Mouse (Mus musculus): ENCODE data around the gene Sdr39u1.
A peak's percentile ranks its signal among the peaks of the same experiment; 100 is the strongest.

Sdr39u1 gene

DNA sequence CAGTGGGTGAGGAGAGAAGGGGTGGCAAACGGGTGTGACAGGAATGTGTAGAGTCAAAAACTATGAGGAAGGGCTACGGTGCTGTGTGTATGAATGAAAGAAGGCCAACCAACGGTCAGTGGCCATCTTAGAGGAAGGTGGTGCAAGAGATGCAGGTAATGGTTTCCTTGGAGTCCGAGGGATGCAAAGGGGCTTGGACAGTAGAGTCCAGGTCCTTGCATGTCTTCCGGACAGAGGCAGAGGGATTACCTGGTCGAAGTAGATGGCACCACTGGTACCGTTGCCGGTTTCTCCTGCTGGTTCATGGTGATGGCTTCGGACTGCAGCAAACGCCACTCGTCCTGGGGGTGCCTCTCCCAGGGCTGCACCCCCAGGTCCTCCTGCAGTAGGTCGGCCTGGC, 16.4 kb downstream of the Sdr39u1 start:
- DNase-seq = no peak

DNA sequence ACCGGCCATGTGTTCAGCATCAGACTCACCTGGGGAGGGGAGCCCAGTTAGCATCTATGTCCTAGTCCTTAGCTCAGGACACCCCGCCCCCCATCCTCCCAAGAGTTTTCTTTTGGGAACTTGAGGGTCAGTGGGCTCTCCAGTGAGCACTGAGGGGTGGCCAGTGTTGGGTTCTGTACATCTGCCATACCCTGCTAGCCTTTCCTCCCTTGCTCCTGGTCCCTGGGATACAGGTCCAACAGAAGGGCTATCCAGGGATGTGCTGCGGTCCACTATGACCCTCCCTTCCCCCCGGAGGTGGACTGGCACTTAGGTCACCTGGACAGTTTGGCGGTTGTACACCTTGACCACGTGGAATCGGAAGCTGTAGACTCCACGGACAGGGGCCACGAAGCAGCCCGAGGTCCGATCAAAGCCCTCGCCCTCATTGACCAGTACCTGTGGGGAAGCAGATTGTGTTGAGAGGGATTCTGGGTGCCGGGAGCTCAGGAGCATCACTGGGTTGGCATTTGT, 16.9 kb downstream of the Sdr39u1 start:
- no peak for DNase-seq

DNA sequence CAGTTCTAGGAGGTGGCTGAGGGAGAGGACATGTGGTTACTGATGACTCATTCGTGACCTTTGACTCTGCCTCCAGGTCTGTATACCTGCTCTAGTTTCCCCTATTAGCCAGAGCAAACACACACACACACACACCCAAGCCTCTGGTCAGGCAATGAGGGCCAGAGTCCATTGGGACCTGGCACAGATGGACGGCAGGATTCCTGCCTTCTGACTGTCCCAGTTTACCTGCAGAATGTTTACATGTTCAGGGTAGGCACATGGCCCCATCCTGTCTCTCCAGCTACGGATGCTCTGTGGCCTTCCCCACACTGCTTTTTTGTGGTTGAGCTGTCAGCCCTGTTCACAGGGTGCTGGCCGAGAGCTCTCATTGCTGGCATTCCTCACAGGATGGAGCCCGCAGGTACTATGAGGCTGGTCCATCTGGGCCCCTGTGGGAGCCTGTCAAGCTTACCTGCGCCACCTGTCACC, 17.9 kb downstream of the Sdr39u1 start:
- DNase-seq = peak; percentile 53

DNA sequence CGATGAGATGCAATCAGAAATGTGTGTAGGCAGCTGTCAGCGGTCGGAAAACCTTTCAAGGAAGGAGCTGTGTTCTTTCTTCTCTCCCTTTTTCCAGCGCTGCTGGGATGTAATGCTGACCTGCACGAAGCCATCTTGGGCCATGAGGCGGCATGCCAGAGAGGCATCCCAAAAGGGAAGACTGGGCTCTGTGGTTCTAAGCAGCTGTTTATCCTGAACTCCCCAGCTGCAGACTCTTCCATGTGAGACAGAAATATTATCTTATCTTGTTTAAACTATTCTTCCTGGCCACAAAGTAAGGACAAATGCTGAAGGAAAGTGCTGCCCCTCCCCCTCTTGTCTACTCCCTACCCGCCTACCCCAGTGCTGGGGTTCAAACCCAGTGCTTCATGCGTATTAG, 19.1 kb downstream of the Sdr39u1 start:
- DNase-seq = no peak

DNA sequence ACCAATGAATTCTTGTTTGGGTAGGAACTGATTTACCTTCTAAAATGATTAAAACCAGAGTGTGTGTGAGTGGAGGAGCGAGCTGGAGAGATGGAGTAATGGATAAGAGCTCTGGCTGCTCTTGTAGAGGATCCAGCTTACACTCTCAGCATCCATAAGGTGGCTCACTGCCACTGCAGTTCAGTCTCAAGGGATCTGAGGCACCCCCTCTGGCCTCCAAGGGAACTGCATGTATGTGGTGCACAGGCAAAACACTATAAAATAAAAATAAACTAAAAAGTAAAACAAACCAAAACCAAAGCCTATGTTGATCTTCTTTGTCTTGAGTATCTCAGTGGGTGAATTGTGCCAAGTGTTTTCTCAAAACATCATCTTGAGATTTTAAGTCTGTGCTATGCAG, 20.5 kb downstream of the Sdr39u1 start:
- DNase-seq = peak; percentile 82

DNA sequence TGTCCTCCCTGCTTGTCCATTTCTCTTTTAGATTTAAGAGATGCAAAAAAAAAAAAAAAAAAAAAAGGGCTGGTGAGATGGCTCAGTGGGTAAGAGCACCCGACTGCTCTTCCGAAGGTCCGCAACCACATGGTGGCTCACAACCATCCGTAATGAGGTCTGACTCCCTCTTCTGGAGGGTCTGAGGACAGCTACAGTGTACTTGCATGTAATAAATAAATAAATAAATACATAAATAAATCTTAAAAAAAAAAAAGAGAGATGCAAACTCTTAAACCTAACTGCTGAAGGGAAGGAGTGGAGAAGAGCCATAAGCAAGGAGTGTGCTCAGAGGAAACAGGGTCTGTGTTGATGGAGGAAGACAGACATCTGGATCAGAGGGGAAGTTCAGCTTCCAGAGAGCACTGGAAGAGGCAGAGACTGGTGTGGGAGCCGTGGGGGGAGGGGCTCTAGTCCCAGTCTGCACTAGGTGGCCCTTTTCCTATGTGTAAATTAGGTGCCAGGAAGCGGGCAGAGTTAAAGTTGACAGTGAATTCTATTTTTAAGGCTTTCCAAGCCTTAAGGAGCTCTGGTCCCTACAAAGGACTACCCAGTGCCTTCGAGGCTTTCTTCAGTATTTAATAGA, 21.7 kb downstream of the Sdr39u1 start:
- no peak for DNase-seq

DNA sequence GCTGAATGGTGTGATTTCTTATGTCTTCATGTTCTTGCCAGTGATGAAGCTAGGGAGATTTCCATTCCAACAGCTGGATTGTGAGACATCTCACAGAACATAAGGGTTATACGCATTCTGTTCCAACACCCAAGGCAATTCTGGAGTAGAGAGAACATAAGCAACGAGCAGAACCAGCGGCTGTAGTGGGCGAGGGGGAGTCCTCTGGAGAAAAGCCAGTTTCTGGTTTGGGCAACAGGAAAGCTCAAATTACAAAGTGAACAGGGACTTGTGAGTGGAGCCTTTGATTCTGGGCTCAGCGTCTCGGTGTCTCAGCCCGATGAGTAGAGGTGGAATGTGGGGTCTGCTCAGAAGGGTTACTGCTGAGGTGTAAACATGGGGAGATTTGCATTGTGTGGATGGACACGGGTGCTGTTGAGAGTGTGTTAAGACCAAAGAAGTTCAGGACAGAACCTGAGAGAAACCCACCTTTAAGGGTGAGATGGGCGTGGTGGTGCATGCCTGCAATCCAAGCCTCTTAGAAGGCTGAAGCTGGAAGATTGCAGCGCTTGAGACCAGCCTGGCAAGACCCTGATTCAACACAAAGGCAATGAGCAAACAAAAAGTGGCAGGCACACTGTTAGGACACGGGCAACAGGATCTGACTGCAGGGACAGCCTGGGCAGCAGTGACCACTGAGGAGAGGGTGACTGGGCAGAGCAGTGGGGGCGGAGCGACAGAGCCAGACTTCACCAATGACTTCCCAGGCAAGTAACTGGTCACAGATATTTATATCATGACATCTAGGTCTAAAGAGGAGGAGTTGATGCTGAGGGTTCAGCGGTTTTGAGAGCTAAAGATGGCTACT, 22.4 kb downstream of the Sdr39u1 start:
- no peak for DNase-seq

DNA sequence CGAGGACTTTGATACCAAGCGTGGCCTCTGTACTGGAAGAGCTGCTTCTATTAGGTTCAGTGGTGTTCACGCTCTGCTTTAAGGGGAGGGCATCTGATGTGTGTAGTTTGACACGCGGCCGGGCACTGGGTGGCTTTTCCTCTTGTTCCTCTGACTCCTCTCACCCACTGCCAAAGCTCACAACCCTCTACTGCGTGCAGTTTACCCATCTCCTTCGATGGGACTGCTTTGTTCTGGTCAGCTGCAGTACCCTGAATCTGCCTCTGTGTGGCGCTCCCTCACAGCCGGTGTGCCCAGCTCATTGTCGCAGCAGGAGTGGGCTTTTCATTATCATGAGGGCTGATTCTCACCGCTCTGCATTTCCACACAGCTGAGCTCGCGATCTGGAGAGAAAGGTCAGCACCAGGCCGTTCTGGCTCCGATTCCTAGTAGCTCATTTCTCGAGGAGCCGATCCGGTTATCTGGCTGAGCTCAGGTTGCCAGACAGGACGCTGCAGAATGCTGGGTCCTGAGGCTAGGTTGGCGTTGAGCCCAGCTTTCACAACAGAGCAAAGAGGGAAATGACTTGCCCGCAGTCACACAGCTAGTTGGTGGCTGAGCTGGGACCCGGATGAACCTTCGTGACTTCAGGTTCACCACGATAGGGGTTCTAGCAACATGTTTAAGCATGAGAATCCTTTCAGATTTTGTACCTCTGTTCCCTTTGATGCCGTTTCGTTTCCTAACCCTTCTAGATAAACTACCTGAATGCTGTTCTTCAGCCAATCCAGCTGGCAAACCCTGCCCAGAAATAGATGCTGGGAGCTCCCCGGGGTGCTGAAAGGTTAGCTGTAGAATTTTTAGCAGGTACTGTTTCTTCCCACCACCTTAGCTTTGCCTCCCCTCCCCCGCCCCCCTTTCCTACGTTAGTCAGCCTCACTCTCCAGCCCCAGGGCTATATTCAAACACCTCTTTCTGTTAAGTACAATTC, 26.1 kb downstream of the Sdr39u1 start:
- DNase-seq = peak; percentile 83

DNA sequence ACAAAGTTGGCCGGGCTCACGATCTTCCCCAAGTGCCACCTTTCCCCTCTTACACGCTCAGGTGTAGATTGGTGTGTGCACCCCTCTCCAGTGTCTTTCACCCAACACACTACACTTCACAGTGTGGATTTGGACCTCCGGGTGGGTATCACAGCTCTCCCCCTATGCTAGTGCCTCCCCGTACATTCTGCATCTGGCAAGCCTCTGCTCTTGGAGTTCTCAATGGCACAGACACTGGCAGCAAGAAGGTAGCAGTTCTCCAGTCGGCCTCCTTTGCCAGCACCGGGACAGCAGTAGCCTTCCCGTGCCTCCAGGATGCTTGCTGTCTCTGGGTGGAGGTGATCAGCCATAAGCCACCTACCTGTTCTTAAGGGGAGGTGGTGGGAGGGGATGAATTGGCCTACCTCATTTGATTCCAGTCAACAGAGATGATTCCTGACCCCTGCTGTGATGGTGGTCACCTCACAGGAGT, 26.8 kb downstream of the Sdr39u1 start:
- DNase-seq = no peak

DNA sequence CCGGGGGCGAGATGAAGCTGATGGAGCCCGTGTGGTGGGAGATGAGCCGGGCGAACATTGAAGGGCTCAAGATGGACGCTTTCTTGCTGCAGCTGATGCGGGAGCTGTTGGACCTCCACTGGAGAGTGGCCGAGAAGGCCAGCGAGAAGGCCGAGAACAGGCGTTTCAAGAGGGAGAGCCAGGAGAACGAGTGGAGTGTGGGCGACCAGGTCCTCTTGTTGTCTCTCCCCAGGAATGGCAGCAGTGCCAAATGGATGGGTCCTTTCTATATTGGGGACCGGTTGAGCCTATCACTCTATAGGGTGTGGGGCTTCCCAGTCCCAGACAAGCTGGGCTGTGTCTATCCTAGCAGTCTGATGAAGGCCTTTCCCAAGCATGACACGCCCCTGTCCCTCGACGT, 27.5 kb downstream of the Sdr39u1 start:
- no peak for DNase-seq

DNA sequence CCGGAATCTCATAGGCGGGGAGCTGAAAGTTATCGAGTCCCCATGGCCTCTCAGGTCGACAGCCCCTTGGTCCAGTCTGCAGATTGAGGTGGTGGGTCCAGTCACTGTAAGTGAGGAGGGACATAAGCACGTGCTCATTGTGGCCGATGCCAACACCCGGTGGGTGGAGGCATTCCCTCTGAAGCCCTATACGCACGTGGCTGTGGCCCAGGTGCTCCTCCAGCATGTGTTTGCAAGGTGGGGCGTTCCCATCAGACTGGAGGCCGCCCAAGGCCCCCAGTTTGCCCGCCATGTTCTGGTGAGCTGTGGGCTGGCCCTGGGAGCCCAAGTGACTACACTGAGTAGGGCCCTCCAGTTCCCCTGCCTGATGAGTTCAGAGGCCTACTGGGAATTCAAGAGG, 28.1 kb downstream of the Sdr39u1 start:
- DNase-seq = no peak

DNA sequence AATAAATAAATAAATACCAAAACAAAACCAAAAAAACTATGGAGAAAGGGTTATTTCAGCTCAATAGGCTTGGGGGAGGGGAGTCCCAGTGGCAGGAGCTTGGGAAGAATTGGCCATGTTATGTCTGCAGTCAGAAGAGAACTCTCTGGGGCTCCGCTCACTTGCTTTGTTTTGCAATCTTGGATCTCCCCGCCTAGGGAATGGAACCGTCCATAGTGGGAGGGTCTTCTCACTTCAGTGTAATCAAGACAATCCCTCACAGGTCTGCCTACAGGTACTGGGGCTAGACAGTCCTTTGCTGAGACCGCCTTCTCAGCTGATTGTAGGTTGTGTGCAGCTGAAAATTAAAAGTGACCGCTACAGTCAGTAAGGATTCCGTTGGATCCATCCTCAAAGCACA, 30.6 kb downstream of the Sdr39u1 start:
- no peak for DNase-seq

DNA sequence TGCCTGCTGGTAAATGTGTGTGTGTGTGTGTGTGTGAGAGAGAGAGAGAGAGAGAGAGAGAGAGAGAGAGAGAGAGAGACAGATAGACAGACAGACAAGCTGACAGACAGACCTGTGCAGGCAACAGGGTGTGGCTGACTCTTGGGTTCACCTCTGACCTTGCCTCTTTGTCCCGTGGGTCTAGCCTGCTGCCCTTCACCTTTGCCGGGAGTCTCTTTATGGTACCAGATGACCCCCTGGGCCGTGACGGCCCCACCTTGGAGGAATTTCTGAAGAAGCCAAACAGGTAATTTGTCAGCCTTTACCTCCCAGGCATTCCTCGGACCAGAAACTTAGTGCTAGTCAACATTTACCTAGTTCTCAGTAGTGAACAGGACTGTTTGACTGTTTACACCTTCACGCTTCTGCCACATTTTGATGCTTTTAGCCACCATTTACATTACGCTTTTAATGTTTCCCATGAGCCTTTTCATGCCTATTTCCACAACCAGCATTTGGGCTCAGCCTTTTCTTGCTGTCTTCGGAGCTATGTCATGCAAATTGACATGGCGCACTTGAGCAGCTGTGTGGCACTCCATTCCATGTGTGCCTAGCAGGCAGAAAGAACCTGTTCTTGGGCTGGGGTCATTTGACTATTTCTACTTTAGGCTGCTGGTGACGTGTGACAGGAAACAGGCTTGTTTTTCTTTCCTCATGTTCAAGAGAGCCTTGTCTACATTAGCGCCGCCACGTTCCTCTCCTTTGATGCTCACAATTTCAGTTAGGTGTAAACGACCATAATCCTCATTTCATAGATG, 31.7 kb downstream of the Sdr39u1 start:
- DNase-seq = no peak

DNA sequence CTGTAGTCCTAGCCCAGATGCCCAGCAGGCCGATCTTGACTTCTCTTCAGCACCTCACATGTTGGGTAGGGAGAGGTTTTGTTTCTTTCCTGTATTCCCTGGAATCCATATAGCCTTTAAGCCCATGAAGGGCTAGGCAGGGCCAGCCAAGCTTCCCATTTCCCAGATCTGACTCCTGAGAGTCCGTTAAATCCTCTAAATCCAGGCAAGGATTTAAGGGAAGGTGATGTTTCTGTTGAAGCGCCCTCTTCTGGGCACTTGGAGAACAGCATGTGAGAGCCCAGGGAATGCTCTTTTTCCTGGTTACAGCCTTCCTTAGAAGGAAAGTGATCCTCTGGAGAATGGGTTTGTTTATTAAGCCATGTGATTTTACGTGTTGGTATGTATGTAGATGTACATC, 33.1 kb downstream of the Sdr39u1 start:
- DNase-seq = peak; percentile 73

DNA sequence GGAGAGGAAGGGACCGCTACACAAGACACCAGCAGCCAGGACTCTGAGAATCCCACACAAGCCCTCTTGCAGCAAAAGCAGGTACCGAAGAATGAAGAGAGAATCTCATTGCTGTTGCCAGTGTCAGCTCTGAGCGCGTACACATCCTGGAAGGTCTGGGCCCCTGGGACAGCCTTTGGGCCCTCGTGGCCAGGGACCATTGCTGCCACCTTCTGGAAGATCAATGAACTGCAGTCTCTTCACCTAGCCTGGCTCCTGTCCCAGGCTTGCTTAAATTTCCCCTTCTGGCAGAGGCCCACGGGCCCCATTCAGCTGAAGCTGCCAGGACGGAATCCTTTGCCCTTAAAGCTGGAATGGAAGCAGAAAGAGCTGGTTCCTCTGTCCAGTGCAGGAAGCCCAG, 36.3 kb downstream of the Sdr39u1 start:
- peak; percentile 83 for DNase-seq

DNA sequence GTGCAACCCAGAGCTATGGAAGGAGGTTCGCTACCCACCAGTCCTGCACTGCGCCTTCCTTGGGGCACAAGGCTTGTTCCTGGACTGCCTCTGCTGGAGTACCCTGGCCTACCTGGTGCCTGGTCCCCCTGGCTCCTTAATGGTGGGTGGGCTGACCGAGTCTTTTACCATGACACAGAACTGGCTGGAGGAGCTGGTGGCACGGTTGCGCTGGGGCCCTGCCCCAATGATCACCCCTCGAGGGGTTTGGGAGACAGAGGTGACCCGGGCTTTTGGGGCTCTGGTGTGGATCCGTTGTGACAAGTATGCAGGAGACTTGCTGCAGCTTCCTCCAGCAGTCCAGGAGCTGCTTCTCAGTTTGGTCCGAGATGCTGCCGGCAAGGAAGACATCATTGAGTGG, 37.1 kb downstream of the Sdr39u1 start:
- no peak for DNase-seq

DNA sequence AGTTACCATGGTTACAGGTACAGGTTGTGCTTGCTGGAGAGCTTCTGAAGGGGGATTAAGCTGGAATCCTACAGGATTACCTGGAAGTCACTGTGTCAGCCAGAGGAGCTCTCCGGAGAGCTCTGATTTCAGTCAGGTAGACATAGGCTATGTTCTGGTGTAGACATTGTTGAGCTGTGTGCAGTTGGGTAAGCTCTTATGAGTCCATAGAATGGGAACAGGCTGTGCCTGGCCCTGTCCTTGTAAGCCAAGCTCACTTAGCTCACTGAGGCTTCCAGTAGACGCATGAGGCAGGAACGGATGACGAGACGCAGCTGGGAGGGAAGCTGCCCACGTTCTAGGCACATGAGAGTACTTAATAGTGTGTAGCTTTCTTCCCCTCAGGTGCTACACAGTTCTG, 37.9 kb downstream of the Sdr39u1 start:
- no peak for DNase-seq

DNA sequence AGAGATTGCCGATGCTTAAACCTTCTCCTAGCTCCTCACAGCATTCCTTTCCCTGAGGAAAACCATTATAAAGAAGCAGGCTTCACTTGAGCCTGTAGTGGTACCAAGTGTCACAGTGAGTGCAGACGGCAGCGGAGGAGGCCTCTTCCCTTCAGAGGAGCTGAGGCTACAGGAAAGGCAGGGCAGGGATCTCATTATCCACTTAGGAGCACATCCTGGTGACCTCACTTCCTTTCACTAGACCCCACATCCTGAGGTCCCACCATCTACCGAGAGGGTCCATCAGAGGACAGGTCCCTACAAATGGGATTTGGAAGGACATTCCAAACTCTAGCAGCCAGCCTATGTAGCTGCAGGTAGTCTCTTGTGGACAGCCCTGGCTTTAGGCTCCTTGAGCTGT, 42.5 kb downstream of the Sdr39u1 start:
- no peak for DNase-seq

DNA sequence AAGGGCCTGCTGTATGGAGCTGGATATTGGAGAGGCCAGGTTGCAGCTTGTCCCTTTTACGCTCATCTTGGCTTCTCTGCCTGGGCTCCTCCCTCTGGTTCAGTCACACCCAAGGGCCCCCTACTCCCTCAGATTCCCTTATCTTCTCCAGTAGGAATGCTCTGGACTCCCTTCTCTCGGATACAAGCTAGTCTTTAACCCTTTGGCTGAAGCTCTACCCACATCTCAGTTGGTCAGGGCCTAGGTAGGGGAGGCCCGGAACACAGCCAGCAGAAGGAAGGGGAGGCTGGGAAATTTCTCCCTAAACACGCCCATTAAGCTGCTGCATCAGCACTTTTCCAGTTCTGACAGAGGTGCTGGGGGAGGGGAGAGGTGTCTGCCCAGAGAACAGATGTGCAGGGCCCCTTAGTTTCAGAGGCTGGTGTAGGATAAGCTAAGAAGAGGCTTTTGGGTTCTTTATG, 45.0 kb downstream of the Sdr39u1 start:
- peak; percentile 29 for DNase-seq

DNA sequence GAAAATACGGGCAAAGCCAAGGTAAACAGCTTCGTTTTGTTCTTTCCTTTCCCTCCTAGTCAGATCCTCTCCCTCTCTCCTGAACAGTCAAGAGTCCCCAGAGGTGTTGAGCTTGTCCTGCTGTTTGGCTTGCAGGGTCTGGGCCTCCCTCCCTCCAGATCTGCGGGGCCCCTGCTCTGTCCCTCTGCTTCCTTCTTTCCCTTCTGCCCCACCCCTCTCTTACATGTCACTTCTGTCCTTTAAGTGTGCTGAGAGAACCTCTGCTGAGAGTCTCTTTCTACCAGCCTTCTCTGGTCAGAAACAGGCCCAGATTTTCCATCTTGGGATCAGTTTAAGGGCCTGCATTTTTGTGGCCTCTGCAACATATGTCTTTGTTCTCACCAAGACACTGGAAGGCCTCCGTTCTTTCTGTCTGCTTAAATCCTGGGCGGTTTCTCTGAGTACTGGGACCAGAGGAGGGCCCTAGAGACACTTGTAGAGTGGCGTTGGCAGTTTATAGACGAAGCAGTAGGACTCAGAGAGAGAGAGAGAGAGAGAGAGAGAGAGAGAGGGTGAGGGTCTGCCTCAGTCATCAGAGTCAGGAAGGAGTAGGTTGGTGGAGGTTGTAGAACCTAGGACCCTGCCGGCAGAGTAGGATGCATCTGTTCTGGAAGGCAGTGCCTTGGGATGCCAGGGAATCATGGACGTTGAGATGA, 45.5 kb downstream of the Sdr39u1 start:
- peak; percentile 21 for DNase-seq

DNA sequence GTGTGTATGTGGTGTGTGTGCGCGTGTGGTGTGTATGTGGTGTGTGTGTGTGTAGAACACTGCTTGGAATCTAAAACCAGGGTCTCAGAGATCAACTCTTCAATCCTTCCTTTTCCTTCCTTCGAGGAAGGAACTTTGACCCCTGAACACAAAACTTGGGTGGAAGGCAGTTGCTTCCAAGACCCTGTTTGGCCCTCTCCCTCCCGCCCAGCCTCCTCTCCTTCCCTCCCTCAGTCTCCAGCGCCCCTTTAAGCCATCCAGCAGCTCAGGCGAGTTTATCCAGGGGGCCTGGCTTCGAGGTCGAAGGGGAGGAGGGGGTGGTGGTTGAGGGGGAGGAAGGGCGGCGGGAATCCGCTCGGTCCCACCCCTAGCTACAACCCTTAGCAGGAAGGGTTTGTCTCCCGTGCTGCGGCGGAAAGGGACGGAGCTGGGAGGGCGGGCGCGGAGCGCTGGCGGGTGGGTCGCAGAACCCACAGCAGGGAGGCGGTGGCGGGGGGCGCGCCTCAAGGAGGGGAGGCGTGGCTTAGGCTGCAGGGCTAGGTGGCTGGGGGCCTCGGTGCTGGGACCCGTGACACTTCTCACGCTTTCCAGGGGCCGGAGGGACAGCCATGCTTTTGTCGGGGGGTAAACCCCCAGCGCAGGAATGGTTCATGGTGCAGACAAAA, 46.3 kb downstream of the Sdr39u1 start, which contains the start of gene Nynrin:
Nynrin (plus strand) TSS at position 390 of the 665 bp plus-strand sequence.
- DNase-seq = peak; percentile 45

Measured in kidney, adult 18-20 months (tissue).